Mouse (Mus musculus): Measurements from ENCODE around the gene Zkscan1. TPM values are rescaled to one million over a fixed set of nuclear protein-coding genes. Genes with fewer than 3 reads are reported as not detected.

Zkscan1 gene
- total and polyA plus RNA-seq, 3 experiments = 3.7 to 15.3 (median 14.0) TPM

GRCm38 (mm10) chr5:138155443-138155976 lies 70.6 kb downstream of the Zkscan1 start, which contains the start of gene Zfp113:
Gene Zfp113 (minus strand): TSS chr5:138155744.
- Histone ChIP-seq H3K4me3 (peak within 1 kb of the TSS; percentile 82), H3K36me3 (ENCODE audit: control insufficient read depth, insufficient read depth, low read length) (peaks cover 4% of the 10 kb centered on the region), H3K9ac (ENCODE audit: low read depth, low read length) (peak within 1 kb of the TSS; percentile 86), H3K79me2 (replicated peaks; ENCODE audit: control insufficient read depth, insufficient read depth, low read length) (no peaks in the 10 kb centered on the region), H3K4me1 (ENCODE audit: control insufficient read depth, insufficient read depth, low read length) (no peaks in the 10 kb centered on the region; the same call in 1 of the 2 replicates), H3K27me3 (ENCODE audit: control insufficient read depth, insufficient read depth, low read length) (no peaks in the 10 kb centered on the region), H3K27ac (peak within 1 kb of the TSS; percentile 91)
- WGBS = under 1% methylated on average over 31 of the region's 31 CpGs
- TF ChIP-seq CTCF (IDR thresholded peaks at IDR 0.05) (peak; percentile 86), POLR2A (IDR thresholded peaks at IDR 0.05; ENCODE audit: insufficient read depth, low read depth, low read length) (peak; percentile 89), EP300 (IDR thresholded peaks at IDR 0.05; ENCODE audit: insufficient read depth, low read depth, low read length) (peak; percentile 95)
- intact Hi-C loops (cut with DNase I) = loop anchor here (2.0 to 10.0 kb wide), 5 partner anchors 15 to 651 kb away; partner anchors contain the start of genes Mepce, Pop7, Zcwpw1 and Zscan21
- DNase-seq = peak; percentile 85 to 91

Other genes starting within 250 kb of the Zkscan1 start
- gene Pilra, start 248.8 kb upstream of the Zkscan1 start, total RNA-seq (2021) = 1 to 10 TPM in 1 of 2 experiments, under 1 TPM in 1; 0.97 to 3.1 TPM
- 2.6 and 5.3 TPM in 2 replicates for gene Pilra, start 248.8 kb upstream of the Zkscan1 start, polyA plus RNA-seq (2012; rRNA removed)
- 1 to 10 TPM; 1.1 to 2.0 TPM for gene Pilrb1, start 227.0 kb upstream of the Zkscan1 start, total RNA-seq (2021)
- gene Pilrb1, start 227.0 kb upstream of the Zkscan1 start, polyA plus RNA-seq (2012; rRNA removed) = 2.3 and 4.2 TPM in 2 replicates
- gene Pilrb2, start 213.3 kb upstream of the Zkscan1 start, total RNA-seq (2021) = 1 to 10 TPM; 1.1 to 1.3 TPM
- 1.4 and 3.2 TPM in 2 replicates for gene Pilrb2, start 213.3 kb upstream of the Zkscan1 start, polyA plus RNA-seq (2012; rRNA removed)
- gene Cyp3a13, start 163.5 kb upstream of the Zkscan1 start, total RNA-seq (2021) = under 1 TPM; 0.13 to 0.18 TPM
- 0.06 TPM in 1 of 2 replicates, not detected in the other for gene Cyp3a13, start 163.5 kb upstream of the Zkscan1 start, polyA plus RNA-seq (2012; rRNA removed)
- gene Gjc3, start 122.0 kb upstream of the Zkscan1 start, total RNA-seq (2021) = under 1 TPM; 0.18 to 0.29 TPM
- gene Gjc3, start 122.0 kb upstream of the Zkscan1 start, polyA plus RNA-seq (2012; rRNA removed) = 0.43 and 0.67 TPM in 2 replicates
- not detected for gene Azgp1, start 103.6 kb upstream of the Zkscan1 start, total RNA-seq (2021)
- gene Azgp1, start 103.6 kb upstream of the Zkscan1 start, polyA plus RNA-seq (2012; rRNA removed) = 1.1 TPM in 1 of 2 replicates, not detected in the other
- not detected for gene Smok3a, start 63.8 kb upstream of the Zkscan1 start, total RNA-seq (2021)
- gene Smok3a, start 63.8 kb upstream of the Zkscan1 start, polyA plus RNA-seq (2012; rRNA removed) = not detected in 2 replicates
- gene Smok3b, start 63.7 kb upstream of the Zkscan1 start, total RNA-seq (2021) = not detected
- gene Smok3b, start 63.7 kb upstream of the Zkscan1 start, polyA plus RNA-seq (2012; rRNA removed) = not detected in 2 replicates
- not detected for gene Smok3c, start 31.9 kb upstream of the Zkscan1 start, total RNA-seq (2021)
- gene Smok3c, start 31.9 kb upstream of the Zkscan1 start, polyA plus RNA-seq (2012; rRNA removed) = not detected in 2 replicates
- 10 to 100 TPM; 10.1 to 11.7 TPM for gene Zscan21, start 31.8 kb downstream of the Zkscan1 start, total RNA-seq (2021)
- 5.9 and 9.4 TPM in 2 replicates for gene Zscan21, start 31.8 kb downstream of the Zkscan1 start, polyA plus RNA-seq (2012; rRNA removed)
- gene Zfp113, start 70.7 kb downstream of the Zkscan1 start, total RNA-seq (2021) = 1 to 10 TPM; 8.1 to 8.8 TPM
- 2.1 and 2.3 TPM in 2 replicates for gene Zfp113, start 70.7 kb downstream of the Zkscan1 start, polyA plus RNA-seq (2012; rRNA removed)
- gene Cops6, start 76.0 kb downstream of the Zkscan1 start, total RNA-seq (2021) = 100 to 1,000 TPM; 121 to 135 TPM
- 116 and 149 TPM in 2 replicates for gene Cops6, start 76.0 kb downstream of the Zkscan1 start, polyA plus RNA-seq (2012; rRNA removed)
- gene Ap4m1, start 86.9 kb downstream of the Zkscan1 start, total RNA-seq (2021) = 1 to 10 TPM; 7.3 to 7.5 TPM
- 15.2 and 16.3 TPM in 2 replicates for gene Ap4m1, start 86.9 kb downstream of the Zkscan1 start, polyA plus RNA-seq (2012; rRNA removed)
- 1 to 10 TPM; 8.8 to 9.6 TPM for gene Mcm7, start 87.3 kb downstream of the Zkscan1 start, total RNA-seq (2021)
- gene Mcm7, start 87.3 kb downstream of the Zkscan1 start, polyA plus RNA-seq (2012; rRNA removed) = 8.5 and 9.8 TPM in 2 replicates
- 10 to 100 TPM; 32.1 to 36.5 TPM for gene Taf6, start 102.4 kb downstream of the Zkscan1 start, total RNA-seq (2021)
- gene Taf6, start 102.4 kb downstream of the Zkscan1 start, polyA plus RNA-seq (2012; rRNA removed) = 56.7 and 67.5 TPM in 2 replicates
- gene Cnpy4, start 102.4 kb downstream of the Zkscan1 start, total RNA-seq (2021) = 1 to 10 TPM; 5.9 to 7.2 TPM
- gene Cnpy4, start 102.4 kb downstream of the Zkscan1 start, polyA plus RNA-seq (2012; rRNA removed) = 2.2 and 4.1 TPM in 2 replicates
- 1 to 10 TPM; 2.3 to 3.5 TPM for gene Mblac1, start 109.2 kb downstream of the Zkscan1 start, total RNA-seq (2021)
- gene Mblac1, start 109.2 kb downstream of the Zkscan1 start, polyA plus RNA-seq (2012; rRNA removed) = 1.6 and 1.7 TPM in 2 replicates
- 1 to 10 TPM in 1 of 2 experiments, under 1 TPM in 1; 0.98 to 1.2 TPM for gene Nxpe5, start 140.8 kb downstream of the Zkscan1 start, total RNA-seq (2021)
- 0.10 and 0.26 TPM in 2 replicates for gene Nxpe5, start 140.8 kb downstream of the Zkscan1 start, polyA plus RNA-seq (2012; rRNA removed)
- gene Lamtor4, start 170.4 kb downstream of the Zkscan1 start, total RNA-seq (2021) = 10 to 100 TPM; 45.5 to 54.3 TPM
- 151 and 163 TPM in 2 replicates for gene Lamtor4, start 170.4 kb downstream of the Zkscan1 start, polyA plus RNA-seq (2012; rRNA removed)
- 1 to 10 TPM; 3.7 to 4.0 TPM for gene BC037034, start 178.9 kb downstream of the Zkscan1 start, total RNA-seq (2021)
- 10.4 and 15.2 TPM in 2 replicates for gene BC037034, start 178.9 kb downstream of the Zkscan1 start, polyA plus RNA-seq (2012; rRNA removed)
- gene Gal3st4, start 187.8 kb downstream of the Zkscan1 start, total RNA-seq (2021) = under 1 TPM; 0.23 to 0.30 TPM
- 0.29 and 0.70 TPM in 2 replicates for gene Gal3st4, start 187.8 kb downstream of the Zkscan1 start, polyA plus RNA-seq (2012; rRNA removed)
- not detected for gene Gm43720, start 194.9 kb downstream of the Zkscan1 start, total RNA-seq (2021)
- gene Gm43720, start 194.9 kb downstream of the Zkscan1 start, polyA plus RNA-seq (2012; rRNA removed) = not detected in 2 replicates
- under 1 TPM; 0.09 to 0.39 TPM for gene Gpc2, start 194.9 kb downstream of the Zkscan1 start, total RNA-seq (2021)
- 1.8 and 1.9 TPM in 2 replicates for gene Gpc2, start 194.9 kb downstream of the Zkscan1 start, polyA plus RNA-seq (2012; rRNA removed)
- gene Stag3, start 195.2 kb downstream of the Zkscan1 start, total RNA-seq (2021) = not detected
- 0.29 and 0.98 TPM in 2 replicates for gene Stag3, start 195.2 kb downstream of the Zkscan1 start, polyA plus RNA-seq (2012; rRNA removed)

Data from heart, adult 2 months (tissue).